Mouse (Mus musculus): ENCODE data around the gene 1110008P14Rik. TPM values are rescaled to one million over a fixed set of nuclear protein-coding genes. Genes with fewer than 3 reads are reported as not detected.

1110008P14Rik gene
- polyA plus RNA-seq, 1 experiment from 2014 or later = 79.7 TPM

GRCm38 (mm10) chr2:32335888-32336287 lies 45.9 kb downstream of the 1110008P14Rik start:
- Histone ChIP-seq H3K27me3 (replicated peaks; ENCODE audit: control insufficient read depth, insufficient read depth, low read length) (no peaks in the 10 kb centered on the region), H3K4me2 (ENCODE audit: low read depth, low read length) (no peak overlapping the region), H3K4me1 (ENCODE audit: control insufficient read depth, insufficient read depth, low read length) (no peaks in the 10 kb centered on the region), H3K9ac (ENCODE audit: low read depth, low read length) (no peak overlapping the region), H3K4me3 (ENCODE audit: low read depth, low read length) (no peak overlapping the region), H3K9me3 (ENCODE audit: control insufficient read depth, low read length) (no peaks in the 10 kb centered on the region), H3K36me3 (ENCODE audit: control insufficient read depth, insufficient read depth, low read length) (peaks cover 82% of the 10 kb centered on the region), H3K27ac (replicated peaks; ENCODE audit: low read depth, low read length) (no peak overlapping the region)
- 61% methylated on average over 15 of the region's 15 CpGs for WGBS
- no peak for ATAC-seq (ENCODE audit: low read depth)
- no peak for DNase-seq (ENCODE audit: low spot score)

- Histone ChIP-seq H3K4me2 (ENCODE audit: low read depth, low read length) (no peak overlapping the region), H3K4me1 (ENCODE audit: control insufficient read depth, insufficient read depth, low read length) (peaks cover 25% of the 10 kb centered on the region), H3K36me3 (ENCODE audit: control insufficient read depth, insufficient read depth, low read length) (peaks cover 48% of the 10 kb centered on the region), H3K27me3 (replicated peaks; ENCODE audit: control insufficient read depth, insufficient read depth, low read length) (no peaks in the 10 kb centered on the region), H3K27ac (replicated peaks; ENCODE audit: low read depth, low read length) (no peak overlapping the region), H3K4me3 (ENCODE audit: low read depth, low read length) (no peak overlapping the region), H3K9ac (ENCODE audit: low read depth, low read length) (no peak overlapping the region), H3K9me3 (ENCODE audit: control insufficient read depth, low read length) (no peaks in the 10 kb centered on the region)
- 82% methylated on average over 5 of the region's 5 CpGs for WGBS
- no peak for ATAC-seq (ENCODE audit: low read depth)
- DNase-seq (ENCODE audit: low spot score) = no peak
Observed at GRCm38 (mm10) chr2:32332159-32332558, 49.6 kb downstream of the 1110008P14Rik start.

- Histone ChIP-seq H3K4me2 (ENCODE audit: low read depth, low read length) (0 out of 2 replicates have a peak overlapping the region, but pooled peaks have one; percentile 14), H3K9ac (ENCODE audit: low read depth, low read length) (peak overlapping the region; percentile 32; the same call in 1 of the 2 replicates), H3K27ac (replicated peaks; ENCODE audit: low read depth, low read length) (peak overlapping the region; percentile 95), H3K9me3 (ENCODE audit: control insufficient read depth, low read length) (no peaks in the 10 kb centered on the region), H3K4me3 (ENCODE audit: low read depth, low read length) (no peak overlapping the region), H3K4me1 (ENCODE audit: control insufficient read depth, insufficient read depth, low read length) (peaks cover 33% of the 10 kb centered on the region), H3K36me3 (ENCODE audit: control insufficient read depth, insufficient read depth, low read length) (peaks cover 32% of the 10 kb centered on the region), H3K27me3 (replicated peaks; ENCODE audit: control insufficient read depth, insufficient read depth, low read length) (no peaks in the 10 kb centered on the region)
- WGBS = 21% methylated on average over 6 of the region's 6 CpGs
- ATAC-seq (ENCODE audit: low read depth) = peak; percentile 73; the same call in 1 of the 2 replicates
- peak; percentile 82 for DNase-seq (ENCODE audit: low spot score)
Observed at GRCm38 (mm10) chr2:32329531-32329930, 52.2 kb downstream of the 1110008P14Rik start.

- Histone ChIP-seq H3K9me3 (ENCODE audit: control insufficient read depth, low read length) (no peaks in the 10 kb centered on the region), H3K27ac (replicated peaks; ENCODE audit: low read depth, low read length) (peak overlapping the region; percentile 95), H3K4me2 (ENCODE audit: low read depth, low read length) (0 out of 2 replicates have a peak overlapping the region, but pooled peaks have one; percentile 14), H3K27me3 (replicated peaks; ENCODE audit: control insufficient read depth, insufficient read depth, low read length) (no peaks in the 10 kb centered on the region), H3K4me1 (ENCODE audit: control insufficient read depth, insufficient read depth, low read length) (peaks cover 33% of the 10 kb centered on the region), H3K9ac (ENCODE audit: low read depth, low read length) (0 out of 2 replicates have a peak overlapping the region, but pooled peaks have one; percentile 32), H3K36me3 (ENCODE audit: control insufficient read depth, insufficient read depth, low read length) (peaks cover 34% of the 10 kb centered on the region), H3K4me3 (ENCODE audit: low read depth, low read length) (no peak overlapping the region)
- no peak for DNase-seq (ENCODE audit: low spot score)
- WGBS = 21% methylated on average over 13 of the region's 13 CpGs
- ATAC-seq (ENCODE audit: low read depth) = 0 out of 2 replicates have a peak, but pooled peaks have one; percentile 8
Observed at GRCm38 (mm10) chr2:32328911-32329460, 52.8 kb downstream of the 1110008P14Rik start.

GRCm38 (mm10) chr2:32327200-32327599 lies 54.5 kb downstream of the 1110008P14Rik start:
- H3K4me1 ChIP-seq (ENCODE audit: control insufficient read depth, insufficient read depth, low read length) = peaks cover 33% of the 10 kb centered on the region
- H3K36me3 ChIP-seq (ENCODE audit: control insufficient read depth, insufficient read depth, low read length) = peaks cover 30% of the 10 kb centered on the region
- WGBS = 45% methylated on average over 4 of the region's 4 CpGs
- H3K9ac ChIP-seq (ENCODE audit: low read depth, low read length) = no peak overlapping the region
- peak overlapping the region; percentile 95 for H3K27ac ChIP-seq (replicated peaks; ENCODE audit: low read depth, low read length)
- no peaks in the 10 kb centered on the region for H3K27me3 ChIP-seq (replicated peaks; ENCODE audit: control insufficient read depth, insufficient read depth, low read length)
- no peaks in the 10 kb centered on the region for H3K9me3 ChIP-seq (ENCODE audit: control insufficient read depth, low read length)
- H3K4me2 ChIP-seq (ENCODE audit: low read depth, low read length) = no peak overlapping the region
- no peak overlapping the region for H3K4me3 ChIP-seq (ENCODE audit: low read depth, low read length)
- DNase-seq (ENCODE audit: low spot score) = peak; percentile 56
- ATAC-seq (ENCODE audit: low read depth) = no peak

Other genes starting within 250 kb of the 1110008P14Rik start
- gene Prrc2b, start 230.9 kb downstream of the 1110008P14Rik start, polyA plus RNA-seq (2014; fragmentation: Nextera tagmentation; extraction: Ambion mirVana) = 63.0 and 66.0 TPM in 2 replicates
- gene Pomt1, start 145.3 kb downstream of the 1110008P14Rik start, polyA plus RNA-seq (2014; fragmentation: Nextera tagmentation; extraction: Ambion mirVana) = 20.2 and 26.5 TPM in 2 replicates
- gene Uck1, start 121.8 kb downstream of the 1110008P14Rik start, polyA plus RNA-seq (2014; fragmentation: Nextera tagmentation; extraction: Ambion mirVana) = 58.6 and 60.6 TPM in 2 replicates
- 27.2 and 33.1 TPM in 2 replicates for gene Golga2, start 94.6 kb downstream of the 1110008P14Rik start, polyA plus RNA-seq (2014; fragmentation: Nextera tagmentation; extraction: Ambion mirVana)
- gene Swi5, start 93.9 kb downstream of the 1110008P14Rik start, polyA plus RNA-seq (2014; fragmentation: Nextera tagmentation; extraction: Ambion mirVana) = 206 and 249 TPM in 2 replicates
- 41.9 and 48.0 TPM in 2 replicates for gene Ciz1, start 29.6 kb downstream of the 1110008P14Rik start, polyA plus RNA-seq (2014; fragmentation: Nextera tagmentation; extraction: Ambion mirVana)
- gene Dnm1, start 28.6 kb downstream of the 1110008P14Rik start, polyA plus RNA-seq (2014; fragmentation: Nextera tagmentation; extraction: Ambion mirVana) = 34.1 and 41.7 TPM in 2 replicates
- 4.0 and 7.9 TPM in 2 replicates for gene Lcn2, start 6.3 kb upstream of the 1110008P14Rik start, polyA plus RNA-seq (2014; fragmentation: Nextera tagmentation; extraction: Ambion mirVana)
- 28.0 and 33.5 TPM in 2 replicates for gene Ptges2, start 14.0 kb upstream of the 1110008P14Rik start, polyA plus RNA-seq (2014; fragmentation: Nextera tagmentation; extraction: Ambion mirVana)
- 4.9 and 5.6 TPM in 2 replicates for gene Naif1, start 68.5 kb upstream of the 1110008P14Rik start, polyA plus RNA-seq (2014; fragmentation: Nextera tagmentation; extraction: Ambion mirVana)
- gene Slc25a25, start 69.5 kb upstream of the 1110008P14Rik start, polyA plus RNA-seq (2014; fragmentation: Nextera tagmentation; extraction: Ambion mirVana) = 15.8 and 17.0 TPM in 2 replicates
- gene Fam102a, start 153.4 kb upstream of the 1110008P14Rik start, polyA plus RNA-seq (2014; fragmentation: Nextera tagmentation; extraction: Ambion mirVana) = 16.3 and 19.2 TPM in 2 replicates
- gene Dpm2, start 188.9 kb upstream of the 1110008P14Rik start, polyA plus RNA-seq (2014; fragmentation: Nextera tagmentation; extraction: Ambion mirVana) = 107 and 110 TPM in 2 replicates
- gene Pip5kl1, start 192.9 kb upstream of the 1110008P14Rik start, polyA plus RNA-seq (2014; fragmentation: Nextera tagmentation; extraction: Ambion mirVana) = 0.38 and 1.1 TPM in 2 replicates
- gene 9430097D07Rik, start 193.7 kb upstream of the 1110008P14Rik start, polyA plus RNA-seq (2014; fragmentation: Nextera tagmentation; extraction: Ambion mirVana) = 0.13 and 0.18 TPM in 2 replicates
- gene St6galnac4, start 205.2 kb upstream of the 1110008P14Rik start, polyA plus RNA-seq (2014; fragmentation: Nextera tagmentation; extraction: Ambion mirVana) = 39.4 and 41.0 TPM in 2 replicates
- 11.1 and 12.1 TPM in 2 replicates for gene St6galnac6, start 217.8 kb upstream of the 1110008P14Rik start, polyA plus RNA-seq (2014; fragmentation: Nextera tagmentation; extraction: Ambion mirVana)
- 97.8 and 125 TPM in 2 replicates for gene Ak1, start 239.8 kb upstream of the 1110008P14Rik start, polyA plus RNA-seq (2014; fragmentation: Nextera tagmentation; extraction: Ambion mirVana)

Data from embryonic facial prominence, embryonic 14.5 days (tissue).